Mouse (Mus musculus) erythroblast, embryonic 14.5 days (primary cell): Measurements from ENCODE around the gene Arhgap31. TPM values are rescaled to one million over a fixed set of nuclear protein-coding genes. Genes with fewer than 3 reads are reported as not detected.

ENCODE experiments used
- H3K27me3 ChIP-seq: 2 replicates; pipeline ENCODE4 v1.6.1; 2012; ENCODE audit warnings: inconsistent platforms; ENCODE audit not compliant: control insufficient read depth
- H3K36me3 ChIP-seq: 2 replicates; pipeline ENCODE4 v1.6.1; 2012; ENCODE audit warnings: mild to moderate bottlenecking, inconsistent platforms; ENCODE audit not compliant: control insufficient read depth
- H3K4me1 ChIP-seq: 2 replicates; pipeline ENCODE4 v1.6.1; 2012; ENCODE audit warnings: inconsistent platforms; ENCODE audit not compliant: control insufficient read depth
- H3K4me3 ChIP-seq: replicated peaks from 2 replicates; pipeline ENCODE3; 2012; ENCODE audit warnings: moderate library complexity, mild to moderate bottlenecking, inconsistent platforms
- H3K9me3 ChIP-seq: 2 replicates; pipeline ENCODE4 v1.6.1; 2012; ENCODE audit warnings: low read length, inconsistent platforms, mixed read lengths; ENCODE audit not compliant: control insufficient read depth
- GATA1 ChIP-seq: IDR thresholded peaks from 2 replicates; pipeline ENCODE4 v1.6.1; 2012; ENCODE audit warnings: low read length, inconsistent platforms, mixed read lengths
- TAL1 ChIP-seq: IDR thresholded peaks from 3 replicates; pipeline ENCODE4 v1.6.1; 2012; ENCODE audit warnings: low read length, inconsistent platforms, mixed read lengths
- polyA plus RNA-seq: library from polyadenylated mRNA; stranded (reverse); fragments of >175 nt; gene quantifications from 2 replicates; pipeline ENCODE4 v1.2.3, GENCODE M21; 2012

The Arhgap31 gene
- polyA plus RNA-seq, 1 experiment = 0.01 TPM

DNA sequence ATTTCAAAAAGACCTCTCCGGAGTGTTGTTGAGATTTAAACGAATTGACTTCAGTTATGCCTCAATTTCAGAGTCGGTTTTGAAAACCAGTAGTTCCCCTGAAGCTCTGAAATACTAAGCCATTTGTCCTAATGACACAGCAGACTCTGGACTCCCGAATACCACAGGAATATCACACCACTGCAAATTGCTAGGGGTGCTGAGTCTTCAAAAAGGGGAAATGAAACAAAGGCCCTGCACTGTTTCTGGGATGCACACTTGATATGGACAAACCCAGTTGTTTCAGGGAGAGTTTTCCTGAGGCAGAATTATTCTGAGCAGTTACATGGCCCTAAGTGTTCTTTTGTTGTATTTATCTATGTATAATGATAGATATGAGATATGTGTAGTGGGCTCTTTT is 1.8 kb downstream of the Arhgap31 start:
- TF ChIP-seq GATA1 = no peak
- TF ChIP-seq TAL1 = no peak
- no peak overlapping the region for H3K4me3 ChIP-seq

DNA sequence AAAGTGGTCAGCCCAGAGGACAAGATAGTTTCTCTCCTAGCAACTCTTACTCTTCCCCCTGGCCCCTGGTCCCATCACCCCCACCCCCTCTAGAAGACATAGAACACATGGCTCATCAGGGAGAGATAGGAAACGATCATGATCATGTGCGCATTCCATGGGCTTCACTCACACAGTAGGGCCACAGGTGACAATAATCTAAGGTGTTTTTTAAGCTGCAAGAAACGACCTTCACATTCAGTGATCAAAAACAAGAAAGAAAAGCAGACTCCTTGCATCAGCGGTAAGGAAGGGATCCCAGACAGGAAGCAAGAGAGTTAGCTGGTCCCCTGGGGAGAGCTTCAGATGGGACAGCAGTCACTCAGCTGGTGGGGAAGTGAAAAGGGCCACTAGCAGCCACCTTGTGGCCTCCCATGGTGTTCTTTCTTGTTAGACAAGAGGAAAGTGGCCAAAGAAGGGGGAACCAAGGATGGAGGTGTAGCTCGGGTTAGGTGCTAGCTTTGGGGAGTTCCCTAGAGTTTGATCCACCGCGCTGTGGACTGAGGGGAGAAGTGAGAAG is 4.0 kb downstream of the Arhgap31 start:
- Histone ChIP-seq H3K27me3 (peaks cover 56% of the 10 kb centered on the region), H3K4me1 (peaks cover 2% of the 10 kb centered on the region), H3K36me3 (no peaks in the 10 kb centered on the region), H3K9me3 (no peaks in the 10 kb centered on the region; the same call in 1 of the 2 replicates), H3K4me3 (no peak overlapping the region)
- TF ChIP-seq GATA1 (no peak), TAL1 (no peak)

More for the DNA sequence above, 1.8 kb downstream of the Arhgap31 start:
- peaks cover 2% of the 10 kb centered on the region for H3K4me1 ChIP-seq
- peaks cover 58% of the 10 kb centered on the region for H3K27me3 ChIP-seq
- H3K36me3 ChIP-seq = no peaks in the 10 kb centered on the region
- no peaks in the 10 kb centered on the region; the same call in 1 of the 2 replicates for H3K9me3 ChIP-seq

DNA sequence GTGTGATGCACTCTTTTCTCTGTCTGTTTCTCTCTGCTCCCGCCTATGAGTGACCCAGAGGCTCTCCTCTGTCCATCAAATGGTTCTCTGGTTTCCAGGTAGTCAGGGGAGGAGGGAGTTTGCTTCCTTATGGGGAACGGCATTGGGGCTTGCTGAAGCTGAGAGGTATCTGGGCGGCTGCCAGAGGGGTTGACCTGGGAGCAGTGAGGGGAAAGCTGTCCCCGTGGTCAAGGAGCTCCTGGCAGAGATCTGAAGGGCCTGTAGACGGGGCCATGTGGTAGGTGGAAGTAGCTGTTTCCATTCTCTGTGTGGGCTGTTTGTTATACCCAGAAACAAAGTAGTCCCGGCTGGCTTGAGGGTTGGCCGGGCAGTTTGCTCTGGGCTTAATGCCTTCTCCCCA is 6.3 kb downstream of the Arhgap31 start:
- TF ChIP-seq TAL1 (no peak), GATA1 (no peak)
- Histone ChIP-seq H3K9me3 (no peaks in the 10 kb centered on the region), H3K4me1 (no peaks in the 10 kb centered on the region), H3K4me3 (no peak overlapping the region), H3K27me3 (peaks cover 40% of the 10 kb centered on the region), H3K36me3 (no peaks in the 10 kb centered on the region)

DNA sequence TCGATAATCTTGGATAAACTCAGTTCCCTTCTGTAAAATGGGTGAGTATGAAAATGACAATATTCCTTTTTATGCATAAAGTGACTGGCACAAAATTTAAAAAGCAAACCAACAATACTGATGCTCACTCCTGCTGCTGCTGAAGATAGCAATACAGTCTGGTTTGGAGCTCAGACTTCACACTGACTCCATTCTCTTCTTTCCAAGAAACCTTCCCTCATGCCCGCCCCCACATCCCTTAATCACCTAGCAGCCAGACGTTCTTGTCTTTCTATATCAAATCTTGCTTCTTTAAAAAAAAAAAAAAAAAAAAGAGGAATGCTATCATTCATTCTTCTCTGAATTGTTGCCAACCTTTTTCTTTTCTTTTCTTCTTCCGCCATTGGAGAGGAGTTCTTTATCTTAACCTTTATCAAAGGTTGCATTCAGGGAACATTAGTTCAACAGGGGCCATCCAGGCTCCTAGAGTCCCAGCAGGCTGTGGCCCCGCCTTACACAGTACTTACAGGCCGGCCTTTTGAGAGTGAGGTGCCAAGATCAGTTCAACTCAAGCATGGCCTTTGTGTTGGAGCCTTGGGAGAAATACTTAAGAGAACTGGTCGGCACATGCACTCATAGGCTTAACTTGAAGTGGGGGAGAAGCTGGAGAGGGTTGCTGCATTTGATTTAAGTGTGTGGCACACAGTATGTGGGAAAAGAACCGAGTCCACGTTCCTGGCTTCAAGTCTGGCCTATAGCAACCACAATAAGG is 7.4 kb downstream of the Arhgap31 start:
- TF ChIP-seq GATA1 = no peak
- no peak for TF ChIP-seq TAL1
- Histone ChIP-seq H3K9me3 (no peaks in the 10 kb centered on the region), H3K4me1 (no peaks in the 10 kb centered on the region), H3K36me3 (no peaks in the 10 kb centered on the region), H3K4me3 (no peak overlapping the region), H3K27me3 (peaks cover 29% of the 10 kb centered on the region)

DNA sequence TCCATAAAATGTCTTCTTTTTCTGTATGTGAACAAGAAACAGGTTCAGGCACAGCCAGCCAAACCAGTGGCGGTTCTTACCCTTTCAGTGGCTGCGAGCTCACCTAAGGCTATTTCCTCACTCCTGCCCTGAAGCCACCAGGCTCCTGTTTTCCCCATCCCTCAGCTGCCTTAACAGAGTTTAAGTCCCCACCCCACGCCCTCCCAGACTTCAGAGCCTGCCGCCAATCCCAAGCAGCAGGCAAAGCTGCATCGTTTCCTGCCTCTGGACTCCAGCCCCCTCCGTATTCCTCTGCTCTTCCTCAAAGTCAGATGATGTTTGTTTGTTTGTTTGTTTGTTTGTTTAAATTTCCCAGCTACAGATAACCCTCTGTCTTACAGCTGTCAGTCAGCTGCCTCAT is 9.6 kb downstream of the Arhgap31 start:
- Histone ChIP-seq H3K4me3 (no peak overlapping the region), H3K36me3 (no peaks in the 10 kb centered on the region), H3K27me3 (peaks cover 11% of the 10 kb centered on the region; the same call in 1 of the 2 replicates), H3K4me1 (no peaks in the 10 kb centered on the region), H3K9me3 (no peaks in the 10 kb centered on the region)
- no peak for TF ChIP-seq GATA1
- no peak for TF ChIP-seq TAL1

DNA sequence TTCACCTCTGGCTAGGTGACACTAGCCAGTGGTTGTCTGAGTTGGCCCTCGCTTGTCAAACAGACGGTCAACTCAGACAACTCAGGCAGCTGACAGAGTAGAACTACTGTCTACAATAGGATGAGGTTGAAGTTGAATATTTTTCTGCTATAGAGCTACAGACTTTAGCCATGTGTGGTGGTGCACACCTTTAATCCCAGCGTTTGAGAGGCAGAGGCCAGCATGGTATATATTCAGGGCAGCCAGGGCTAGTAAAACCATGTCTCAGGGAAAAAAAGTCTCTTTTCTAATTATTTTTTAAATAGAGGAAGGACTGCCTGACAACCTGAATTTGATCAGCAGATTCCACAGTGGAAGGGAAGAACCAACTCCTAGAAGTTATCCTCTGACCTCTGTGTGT is 10.8 kb downstream of the Arhgap31 start:
- no peaks in the 10 kb centered on the region for H3K36me3 ChIP-seq
- peaks cover 11% of the 10 kb centered on the region; the same call in 1 of the 2 replicates for H3K27me3 ChIP-seq
- no peak overlapping the region for H3K4me3 ChIP-seq
- no peaks in the 10 kb centered on the region for H3K9me3 ChIP-seq
- no peaks in the 10 kb centered on the region for H3K4me1 ChIP-seq
- TF ChIP-seq TAL1 (no peak), GATA1 (no peak)

DNA sequence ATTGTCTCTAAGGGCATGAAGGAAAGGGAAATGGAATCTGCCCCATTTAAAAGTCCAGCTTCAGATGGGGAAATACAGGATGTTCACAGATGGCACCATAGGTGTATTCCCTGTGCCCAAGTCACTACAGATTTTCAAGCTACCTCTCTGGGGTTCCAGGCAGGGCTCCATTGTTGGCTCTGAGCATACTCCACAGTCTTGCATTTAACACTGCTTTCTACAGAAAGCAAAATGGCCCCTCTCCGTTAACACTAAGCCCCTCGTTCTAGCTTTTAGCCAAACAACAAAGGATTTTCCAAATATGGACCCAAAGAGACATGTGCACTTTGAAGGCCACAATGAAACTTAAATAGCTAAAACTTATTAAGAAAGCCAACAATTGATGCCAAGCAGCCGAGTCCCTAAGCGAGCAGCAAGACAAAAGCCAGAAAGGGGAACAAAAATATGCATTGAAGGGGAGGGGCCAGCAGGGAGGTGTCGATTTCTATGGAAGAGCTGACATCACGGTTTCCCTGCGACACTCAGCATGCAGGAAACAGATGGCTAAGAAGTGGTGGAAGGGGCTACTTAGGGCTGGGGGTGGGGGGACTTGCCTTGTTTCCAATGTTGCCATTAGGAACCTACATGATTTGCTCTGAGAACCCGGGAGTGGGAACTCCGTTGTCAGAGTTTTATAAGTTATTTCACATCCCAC is 11.4 kb downstream of the Arhgap31 start:
- no peak overlapping the region for H3K4me3 ChIP-seq
- no peaks in the 10 kb centered on the region for H3K9me3 ChIP-seq
- no peak for TF ChIP-seq TAL1
- no peak for TF ChIP-seq GATA1
- H3K27me3 ChIP-seq = peaks cover 7% of the 10 kb centered on the region; the same call in 1 of the 2 replicates
- H3K4me1 ChIP-seq = no peaks in the 10 kb centered on the region
- H3K36me3 ChIP-seq = no peaks in the 10 kb centered on the region

DNA sequence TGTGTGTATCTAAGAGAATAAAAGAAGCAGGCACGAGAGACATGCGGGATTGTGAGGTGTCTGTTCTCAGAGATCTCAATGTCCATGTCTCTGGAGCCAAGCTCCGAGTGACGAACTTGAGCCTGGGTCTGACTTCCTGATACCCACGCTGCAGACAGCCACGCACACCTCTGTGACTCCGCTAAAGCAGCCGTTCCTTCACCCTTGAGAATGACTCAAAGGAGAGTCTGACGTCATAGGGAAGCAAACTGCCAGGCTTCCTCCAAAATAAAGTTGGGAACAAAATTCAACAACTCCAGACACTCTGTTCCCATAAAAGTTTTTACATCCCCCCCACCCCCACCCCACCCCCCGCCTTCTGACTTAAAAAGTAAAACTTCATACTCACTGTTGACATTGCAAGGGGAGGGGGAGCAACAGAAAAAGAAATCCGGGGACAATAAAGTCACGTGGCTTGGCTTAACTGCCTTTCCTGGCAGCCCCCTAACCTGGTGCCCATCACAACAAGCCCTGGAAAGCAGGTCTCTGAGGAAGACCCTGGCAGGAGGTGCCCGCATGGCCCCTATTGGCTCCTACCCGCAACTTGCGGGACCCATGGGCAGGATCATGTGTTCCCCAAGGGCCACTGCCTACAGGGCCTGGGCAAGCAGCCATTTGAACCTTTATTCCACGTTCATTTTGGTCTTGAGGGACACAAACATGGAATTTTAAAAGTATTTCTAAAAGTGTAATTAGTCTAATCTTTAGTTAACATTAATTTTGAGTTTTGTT is 12.5 kb downstream of the Arhgap31 start:
- Histone ChIP-seq H3K27me3 (peaks cover 7% of the 10 kb centered on the region; the same call in 1 of the 2 replicates), H3K9me3 (no peaks in the 10 kb centered on the region), H3K4me1 (no peaks in the 10 kb centered on the region), H3K4me3 (no peak overlapping the region), H3K36me3 (no peaks in the 10 kb centered on the region)
- TF ChIP-seq TAL1 (no peak), GATA1 (no peak)
